Mouse (Mus musculus): ENCODE results near the gene Cdc42ep5.

DNA sequence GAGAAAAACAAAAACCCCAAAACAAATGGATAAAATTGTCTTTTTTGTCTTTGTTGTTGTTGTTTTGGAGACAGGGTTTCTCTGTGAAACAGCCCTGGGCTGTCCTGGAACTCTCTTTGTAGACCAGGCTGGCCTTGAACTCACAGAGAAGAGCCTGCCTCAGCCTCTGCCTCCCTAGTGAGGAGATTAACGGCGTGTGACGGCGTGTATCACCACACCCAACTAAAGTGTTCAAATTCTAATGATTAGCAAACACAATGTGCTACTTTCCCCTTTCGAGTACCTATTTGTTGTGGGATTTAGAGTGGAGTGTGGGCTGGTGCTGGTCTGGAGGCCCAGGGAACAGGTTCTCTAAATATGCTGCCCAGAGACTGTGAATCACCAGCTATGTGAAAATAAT lies 29.7 kb downstream of the Cdc42ep5 start:
- TF ChIP-seq POLR2A (IDR thresholded peaks at IDR 0.05; ENCODE audit: low read depth, low read length) (no peak), CTCF (IDR thresholded peaks at IDR 0.05; ENCODE audit: extremely low read depth, insufficient read length, insufficient replicate concordance, low read depth, low read length) (no peak)
